Mouse (Mus musculus) E14TG2a.4 (cell line): Measurements from ENCODE around the gene AY074887.

Experiments
- CTCF ChIP-seq: conservative IDR thresholded peaks from 2 replicates; pipeline ENCODE4 v1.5.1; 2014; ENCODE audit warnings: low read length
- NANOG ChIP-seq: IDR thresholded peaks from 2 replicates; pipeline ENCODE4 v1.6.1; 2014; ENCODE audit warnings: borderline replicate concordance, low read length, mixed read lengths

DNA sequence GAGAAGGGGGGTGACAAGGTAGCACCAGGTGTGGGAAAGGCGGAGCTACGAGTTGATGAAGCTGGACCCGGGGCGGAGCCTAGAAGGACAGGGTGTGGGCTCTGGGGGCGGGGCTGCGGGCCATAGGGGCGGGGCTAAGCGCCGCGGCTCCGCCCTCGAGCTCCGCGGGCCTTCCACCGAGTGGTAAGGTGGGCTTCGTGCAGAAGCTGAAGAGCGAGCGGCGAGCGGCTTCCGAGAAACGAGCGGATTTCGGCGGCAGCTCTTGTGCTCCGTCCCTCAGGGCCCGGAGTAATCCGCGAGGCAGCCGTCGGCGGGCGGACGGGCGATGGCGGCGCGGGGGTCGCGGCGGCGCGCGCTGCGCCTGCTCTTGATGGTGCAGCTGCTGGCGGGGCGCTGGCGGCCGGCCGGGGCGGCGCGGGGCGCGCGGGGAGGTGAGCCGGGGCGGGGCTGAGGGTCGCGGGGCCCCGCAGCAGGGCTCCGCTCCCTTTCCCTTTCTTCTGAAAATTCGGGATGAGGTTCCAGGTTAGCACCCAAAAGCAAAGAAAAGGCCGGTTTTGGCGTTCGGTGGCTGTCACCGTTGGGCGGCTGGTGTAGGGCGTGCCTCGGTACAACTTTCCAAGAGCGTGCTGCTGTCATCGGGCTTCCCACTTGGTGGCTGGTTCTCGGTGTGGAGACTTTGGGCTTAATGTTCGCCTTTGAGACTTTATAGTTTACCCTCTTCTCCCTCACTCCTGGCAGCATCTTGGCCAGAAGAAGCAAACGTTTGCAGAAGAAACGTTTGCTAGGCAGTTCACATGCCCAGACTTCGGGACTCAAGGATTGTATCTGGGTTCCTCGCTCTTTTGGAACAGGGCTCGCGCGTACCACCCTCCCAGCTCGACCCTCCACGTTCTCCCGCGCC lies 30.7 kb upstream of the AY074887 start:
- TF ChIP-seq CTCF, result no peak
- no peak for TF ChIP-seq NANOG
